Mouse (Mus musculus) thymus, postnatal 0 days (tissue): ENCODE data around the gene Atp6v1c2. TPM values are rescaled to one million over a fixed set of nuclear protein-coding genes. Genes with fewer than 3 reads are reported as not detected.

Experiments
- DNase-seq: peaks from one replicate; pipeline ENCODE4 v3.0.0-alpha.2; 2015; ENCODE audit warnings: low spot score
- polyA plus RNA-seq: library from polyadenylated mRNA; unstranded; fragments of >200 nt; fragmentation: Nextera tagmentation; extraction: Ambion mirVana; gene quantifications from 2 replicates; pipeline ENCODE4 v1.2.1, GENCODE M21; 2015

The Atp6v1c2 gene
- polyA plus RNA-seq: 0.33 and 0.44 TPM in 2 replicates

DNA sequence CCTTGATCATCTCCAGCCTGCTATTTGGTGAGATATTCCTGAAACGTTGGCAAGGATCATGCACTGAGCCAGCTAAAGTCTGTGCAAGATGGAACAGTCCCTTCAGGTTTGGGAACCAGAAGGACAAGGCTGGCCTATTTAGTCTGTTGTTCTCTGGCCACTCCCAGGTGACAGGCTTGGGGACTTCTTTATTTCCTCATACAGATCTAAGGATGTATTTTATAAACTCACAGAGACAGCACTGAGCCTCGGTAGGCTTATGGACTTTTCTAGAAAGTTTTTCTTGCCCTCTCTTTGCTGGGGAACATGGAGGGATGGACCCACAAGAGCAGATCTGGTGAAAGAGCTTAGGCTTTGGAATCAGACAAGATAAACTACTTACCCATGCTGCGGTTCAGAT is at the start of gene Atp6v1c2:
Gene Atp6v1c2 (minus strand): TSS at position 101 of the 400 bp plus-strand sequence.
- no peak for DNase-seq

DNA sequence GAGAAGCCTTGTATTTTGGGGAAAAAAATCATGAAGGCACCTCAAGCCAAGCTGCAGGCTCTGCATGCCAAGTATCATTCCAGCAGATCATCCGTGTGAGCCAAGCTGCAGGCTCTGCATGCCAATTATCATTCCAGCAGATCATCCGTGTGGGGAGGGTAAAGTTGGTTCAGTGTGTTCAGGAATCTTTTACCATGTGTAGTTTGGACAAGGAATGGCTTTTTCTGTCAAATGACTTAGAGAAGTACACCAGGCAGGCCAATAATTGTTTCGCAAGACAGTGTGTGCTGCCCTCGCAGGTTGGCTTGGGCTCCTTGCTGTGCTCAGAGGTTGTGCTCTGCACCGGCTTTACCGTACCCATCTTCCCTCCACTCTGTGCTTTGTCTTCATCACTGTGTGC is 47.4 kb upstream of the Atp6v1c2 start:
- no peak for DNase-seq

DNA sequence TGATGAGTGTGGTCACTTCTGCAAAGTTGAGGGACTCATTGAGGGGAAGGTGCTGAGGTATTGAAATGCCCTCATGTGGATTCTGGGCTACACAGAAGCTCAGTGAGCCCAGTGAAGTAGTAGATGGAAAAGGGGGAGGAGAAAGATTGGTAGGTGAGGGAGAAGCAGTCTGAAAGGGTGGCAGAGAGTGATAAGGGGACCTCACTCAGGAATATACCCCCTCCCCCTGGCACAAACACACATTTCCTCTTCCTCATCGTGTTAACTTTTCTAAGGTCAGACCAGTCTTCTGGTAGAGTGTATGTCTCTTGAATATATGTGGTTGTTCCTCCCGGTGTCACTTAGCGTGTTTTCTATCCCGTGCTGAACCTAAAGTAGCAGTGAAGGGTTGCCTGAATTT is 46.1 kb upstream of the Atp6v1c2 start:
- DNase-seq: no peak

DNA sequence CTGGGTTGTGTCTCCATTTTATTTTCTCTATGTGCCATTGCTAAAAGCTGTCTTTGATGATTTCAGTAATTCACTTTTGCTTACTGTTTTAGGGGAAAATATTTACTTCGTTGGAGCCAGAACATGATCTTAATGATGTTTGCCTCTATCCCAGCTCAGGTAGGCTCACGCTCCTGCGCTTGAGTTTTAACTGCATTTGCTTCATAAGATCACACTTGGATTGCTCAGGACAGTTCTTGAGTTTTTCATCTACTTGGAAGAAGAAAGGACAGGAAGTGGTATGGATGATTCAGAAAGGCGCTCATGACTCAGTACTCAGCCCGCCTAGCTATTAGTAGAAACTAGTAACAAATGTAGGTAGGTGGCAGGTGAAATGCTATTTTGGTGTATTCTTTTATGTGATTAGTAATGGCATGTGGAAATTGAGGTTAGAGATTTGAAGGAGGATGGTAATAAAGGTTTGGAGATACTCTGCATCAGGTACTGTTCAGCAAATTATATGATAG is 44.4 kb upstream of the Atp6v1c2 start:
- DNase-seq: no peak

DNA sequence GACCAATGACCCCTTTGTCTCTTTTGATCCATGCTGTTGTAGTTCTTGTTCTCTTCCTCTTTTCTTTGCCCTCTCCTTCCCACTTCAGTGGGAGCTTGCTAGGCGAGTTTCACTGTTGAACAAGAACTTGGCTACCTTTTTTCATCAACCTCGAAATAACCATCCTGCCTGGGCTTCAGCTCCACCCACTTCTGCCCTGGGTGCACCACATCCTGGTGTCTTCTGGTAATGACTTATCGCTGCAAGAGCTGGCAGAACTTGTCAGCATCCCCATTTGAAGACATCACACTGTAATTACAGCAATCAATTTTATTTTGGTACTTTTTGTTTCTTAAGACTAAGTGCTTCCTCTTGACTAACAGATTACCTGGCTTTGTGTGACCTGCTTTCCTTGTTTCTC is 43.5 kb upstream of the Atp6v1c2 start:
- DNase-seq: peak; percentile 11

GRCm38 (mm10) chr12:17371589-17372235 is 42.6 kb upstream of the Atp6v1c2 start:
- peak; percentile 15 for DNase-seq

DNA sequence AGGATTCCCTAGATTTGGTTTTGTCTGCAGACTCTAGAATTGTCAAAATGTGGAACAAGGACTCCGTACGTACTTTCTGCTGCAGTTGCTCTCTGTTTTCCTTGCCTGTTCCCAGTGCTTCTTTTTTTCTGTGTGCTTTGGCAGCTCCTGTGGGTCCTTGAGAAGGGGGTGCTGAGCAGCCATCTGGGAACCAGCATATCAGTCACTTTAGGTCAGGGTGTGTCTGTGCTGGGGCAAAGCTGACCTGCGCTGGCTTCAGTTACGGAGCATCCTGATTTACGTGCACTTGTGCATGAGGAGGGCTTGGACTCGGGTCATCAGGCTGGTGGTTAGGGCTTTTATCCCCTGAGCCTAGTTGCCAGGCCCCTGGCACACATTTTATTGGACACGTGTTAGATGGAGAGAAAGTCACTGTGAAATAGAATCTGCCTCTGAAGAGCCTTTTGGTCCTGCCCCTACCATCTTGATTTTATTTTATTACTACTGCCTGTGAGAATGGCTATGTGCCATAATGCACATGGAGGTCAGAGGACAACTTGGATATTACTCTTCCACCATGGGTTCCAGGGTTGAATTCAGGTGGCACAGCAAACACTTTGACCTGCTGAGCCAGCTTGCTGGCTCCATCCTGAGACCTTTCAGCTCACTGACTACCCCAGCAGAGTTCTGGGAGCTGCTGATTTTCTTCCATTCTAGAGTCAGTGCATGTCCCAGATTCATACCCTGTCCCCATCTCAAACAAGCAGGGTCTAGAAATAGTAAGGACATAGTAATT is 40.6 kb upstream of the Atp6v1c2 start:
- DNase-seq: no peak

DNA sequence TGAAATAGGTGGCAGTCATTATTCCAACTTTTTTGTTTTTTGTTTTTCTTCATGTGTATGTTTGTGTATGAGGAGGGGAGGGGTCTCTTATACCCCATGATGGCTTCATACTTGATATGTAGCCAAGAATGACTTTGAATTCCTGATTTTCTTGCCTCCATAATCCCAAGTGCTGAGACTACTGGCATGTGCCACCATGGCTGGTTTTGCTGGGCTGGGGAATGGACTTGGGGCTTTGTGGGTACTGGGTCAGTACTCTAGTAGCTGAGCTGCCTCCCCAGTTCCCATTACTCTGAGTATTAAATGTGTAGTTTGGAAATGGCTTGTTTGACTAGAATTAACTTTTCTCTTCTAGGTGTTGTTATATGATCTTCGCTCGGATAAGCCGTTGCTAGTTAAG is 40.0 kb upstream of the Atp6v1c2 start:
- no peak for DNase-seq

DNA sequence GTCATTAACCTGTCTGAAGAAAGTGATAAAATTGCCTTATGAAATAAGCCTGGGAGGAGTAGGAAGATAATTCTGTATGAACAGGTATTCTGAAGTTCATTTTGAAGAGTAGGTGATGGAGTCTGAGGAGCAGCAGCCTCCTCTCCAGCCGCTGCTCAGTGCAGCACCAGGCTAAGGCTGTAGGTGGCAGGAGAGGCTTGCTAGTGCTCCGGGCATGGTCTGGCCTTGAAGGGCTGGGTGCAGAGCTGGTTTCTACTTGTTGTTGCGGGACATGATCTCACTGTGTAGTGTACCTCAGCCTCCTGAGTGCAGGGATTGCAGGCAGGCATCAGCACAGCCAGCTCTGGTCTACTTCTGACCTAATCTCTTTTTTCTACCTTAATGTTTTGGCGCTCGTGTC is 37.8 kb upstream of the Atp6v1c2 start:
- DNase-seq: peak; percentile 46

- no peak for DNase-seq
Measured at GRCm38 (mm10) chr12:17362316-17362715, 33.2 kb upstream of the Atp6v1c2 start.

DNA sequence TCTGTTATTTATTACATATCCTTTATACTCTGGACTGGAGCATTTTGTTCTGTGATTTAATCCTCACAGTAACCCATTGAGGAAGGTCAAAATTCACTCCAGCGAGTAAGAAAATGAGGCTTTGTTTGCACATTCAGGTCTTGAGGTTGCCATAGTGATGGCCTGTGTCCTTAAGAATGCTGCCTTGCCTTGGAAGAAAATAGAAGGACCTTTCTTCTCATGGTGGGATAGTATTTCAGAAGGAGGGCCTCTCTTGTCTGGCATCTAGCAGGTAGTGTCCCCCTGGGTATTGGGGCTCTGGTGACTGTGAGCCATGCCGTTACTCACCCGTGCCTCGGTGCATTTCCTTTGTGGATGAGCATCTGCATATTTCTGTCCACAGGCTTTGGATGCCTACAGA is 31.5 kb upstream of the Atp6v1c2 start:
- no peak for DNase-seq

- DNase-seq: no peak
Measured at GRCm38 (mm10) chr12:17360104-17360503, 30.9 kb upstream of the Atp6v1c2 start.

GRCm38 (mm10) chr12:17358981-17359380 is 29.8 kb upstream of the Atp6v1c2 start:
- no peak for DNase-seq

GRCm38 (mm10) chr12:17357795-17358194 is 28.6 kb upstream of the Atp6v1c2 start:
- DNase-seq: no peak

- DNase-seq: no peak
Measured at GRCm38 (mm10) chr12:17356853-17357252, 27.7 kb upstream of the Atp6v1c2 start.

DNA sequence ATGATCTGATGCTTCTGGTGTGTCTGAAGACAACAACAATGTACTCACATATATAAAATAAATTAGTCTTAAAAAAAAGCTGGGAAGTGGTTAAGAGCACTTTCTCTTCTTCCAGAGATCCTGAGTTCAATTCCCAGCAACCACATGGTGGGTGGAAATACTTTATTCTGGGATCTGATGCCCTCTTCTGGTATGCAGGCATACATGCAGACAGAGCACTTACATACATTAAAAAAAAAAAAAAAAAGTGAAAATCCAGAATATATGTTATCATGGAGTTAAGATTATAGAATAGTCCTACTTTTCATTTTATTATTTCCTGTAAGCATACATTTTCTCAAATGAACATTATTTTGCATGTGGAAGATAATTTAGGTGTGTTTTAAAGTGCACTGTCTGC is 20.9 kb upstream of the Atp6v1c2 start:
- no peak for DNase-seq

- DNase-seq: peak; percentile 92
Measured at GRCm38 (mm10) chr12:17348048-17349036, 19.2 kb upstream of the Atp6v1c2 start, which contains the start of gene Nol10. TSS of gene Nol10 (plus strand) at chr12:17348458.

DNA sequence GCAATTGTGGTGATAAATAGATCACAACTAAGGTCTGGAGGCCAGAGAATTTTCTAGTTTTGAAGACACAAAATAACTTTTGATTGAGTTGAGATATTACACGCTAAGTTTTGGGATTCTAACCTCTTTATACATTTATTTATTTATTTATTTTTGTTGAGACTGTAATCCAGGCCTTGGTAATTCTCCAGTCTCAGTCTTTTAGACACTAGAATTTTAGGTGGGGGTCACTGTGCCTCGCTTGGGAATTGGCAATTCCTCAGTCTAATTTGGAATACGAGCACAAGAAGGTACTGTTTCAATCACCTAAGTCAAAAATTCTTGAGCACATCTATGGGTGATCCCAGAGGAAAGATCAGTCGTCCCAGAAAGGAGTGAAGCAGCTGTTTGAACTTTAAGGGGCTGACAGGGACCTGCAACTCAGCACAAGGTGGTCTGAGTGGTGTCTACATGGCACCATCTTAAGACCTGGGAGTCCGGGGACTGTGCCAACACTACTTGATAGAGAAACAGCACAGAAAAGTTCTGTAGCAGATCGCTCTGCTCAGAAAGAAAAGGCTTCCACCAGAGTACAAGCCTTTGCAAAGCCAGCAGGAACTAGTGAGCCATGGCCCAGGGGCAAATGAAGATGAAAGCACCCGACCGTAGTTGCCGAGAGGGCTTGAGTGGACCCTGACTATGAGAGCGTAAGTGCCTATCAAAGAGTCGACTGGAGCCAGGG is 18.3 kb upstream of the Atp6v1c2 start:
- peak; percentile 9 for DNase-seq

GRCm38 (mm10) chr12:17339114-17339905 is 10.2 kb upstream of the Atp6v1c2 start:
- DNase-seq: no peak

DNA sequence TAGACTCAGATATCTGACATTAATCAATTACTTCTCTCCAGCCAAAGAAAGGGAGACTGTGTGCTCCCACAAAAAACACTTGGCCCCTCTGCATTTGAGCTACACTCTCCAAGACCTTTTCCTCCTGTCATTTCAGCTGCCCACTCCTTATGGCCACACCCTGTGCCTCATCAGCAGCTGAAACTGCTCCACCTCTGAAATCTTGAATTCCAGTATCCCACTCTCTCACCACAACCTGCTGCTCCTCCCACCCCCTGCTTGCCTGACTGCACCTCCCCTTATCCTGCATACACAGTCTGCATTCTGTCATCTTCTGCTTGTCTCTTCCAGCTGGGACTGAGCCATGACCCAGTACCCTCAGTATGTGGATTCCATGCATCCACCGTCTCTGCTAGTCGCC is 9.2 kb upstream of the Atp6v1c2 start:
- DNase-seq: no peak
